Mouse (Mus musculus): ENCODE measurements around the gene Snx8. TPM values are rescaled to one million over a fixed set of nuclear protein-coding genes. Genes with fewer than 3 reads are reported as not detected.

The Snx8 gene
- polyA plus RNA-seq, 1 experiment from 2014 or later, result 26.4 TPM

DNA sequence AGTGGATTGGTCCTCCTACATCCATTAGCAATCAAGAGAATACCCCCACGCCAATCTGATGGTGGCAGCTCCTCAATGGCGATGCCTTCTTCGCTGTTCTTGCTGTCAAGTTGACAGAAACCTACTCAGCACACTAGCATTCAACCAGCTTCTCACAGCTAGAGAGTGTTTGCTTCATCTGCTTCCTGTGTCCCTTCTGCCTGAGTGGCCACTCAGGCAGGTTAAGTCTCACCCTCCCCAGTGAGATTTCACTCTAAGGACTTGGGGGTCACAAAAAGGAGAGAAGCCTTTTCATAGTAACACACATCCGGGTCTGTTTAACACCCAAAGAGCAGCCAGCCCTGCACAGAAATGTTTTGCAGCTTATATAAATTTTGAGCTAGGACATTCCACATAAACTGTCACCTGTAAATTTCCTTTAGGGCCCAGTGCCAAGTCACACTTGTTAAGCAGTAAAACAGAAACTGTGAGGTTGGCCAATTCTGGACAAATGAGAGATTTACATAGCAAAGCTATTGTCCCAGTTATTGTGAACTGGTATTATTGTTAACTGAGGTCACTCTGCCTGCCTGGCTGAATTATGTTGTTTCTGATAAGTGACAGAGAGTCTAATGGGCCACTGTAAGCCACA, 13.7 kb upstream of the Snx8 start:
- Histone ChIP-seq H3K27ac (no peak overlapping the region), H3K4me2 (replicated peaks) (no peak overlapping the region), H3K9me3 (no peaks in the 10 kb centered on the region), H3K4me3 (replicated peaks) (no peak overlapping the region), H3K36me3 (no peaks in the 10 kb centered on the region), H3K4me1 (replicated peaks) (no peaks in the 10 kb centered on the region), H3K27me3 (no peaks in the 10 kb centered on the region), H3K9ac (replicated peaks) (no peak overlapping the region)
- ATAC-seq, result no peak
- 86% methylated on average over 4 of the region's 4 CpGs for WGBS

DNA sequence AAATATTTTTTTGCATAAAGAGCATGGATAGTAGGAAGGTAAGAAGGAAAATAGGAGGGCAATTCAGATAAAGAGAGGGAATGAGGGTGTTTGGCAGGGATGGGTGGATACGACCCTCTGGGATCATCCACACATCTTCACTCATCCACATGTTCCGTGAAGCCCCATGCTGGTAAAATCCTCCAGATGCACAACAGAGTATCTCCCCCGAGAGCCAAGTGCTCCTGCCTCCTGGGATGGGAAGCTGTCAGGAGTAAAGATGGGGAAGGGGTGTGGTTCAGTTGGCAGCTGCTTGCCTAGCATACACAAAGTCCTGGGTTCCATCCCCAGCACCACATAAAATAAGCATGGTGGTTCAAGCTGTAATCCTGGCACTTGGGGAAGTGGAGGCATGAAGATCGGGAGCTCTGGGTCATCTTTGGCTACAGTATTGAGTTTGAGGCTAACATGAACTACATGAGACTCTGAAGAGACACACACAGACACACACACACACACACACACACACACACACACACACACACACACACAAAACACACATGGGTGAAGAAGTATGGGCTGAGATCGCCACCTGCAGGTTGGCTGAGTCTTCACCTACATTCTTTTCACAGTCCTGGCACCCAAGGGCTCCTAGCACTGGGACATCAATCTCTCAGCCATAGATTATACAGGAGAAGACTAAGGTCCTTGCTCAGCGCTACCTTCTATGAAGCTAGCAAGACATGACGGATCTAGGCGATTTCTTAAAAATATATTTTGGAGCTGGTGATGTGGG, 7.3 kb upstream of the Snx8 start:
- 64% methylated on average over 8 of the region's 8 CpGs for WGBS
- no peaks in the 10 kb centered on the region for H3K27me3 ChIP-seq

DNA sequence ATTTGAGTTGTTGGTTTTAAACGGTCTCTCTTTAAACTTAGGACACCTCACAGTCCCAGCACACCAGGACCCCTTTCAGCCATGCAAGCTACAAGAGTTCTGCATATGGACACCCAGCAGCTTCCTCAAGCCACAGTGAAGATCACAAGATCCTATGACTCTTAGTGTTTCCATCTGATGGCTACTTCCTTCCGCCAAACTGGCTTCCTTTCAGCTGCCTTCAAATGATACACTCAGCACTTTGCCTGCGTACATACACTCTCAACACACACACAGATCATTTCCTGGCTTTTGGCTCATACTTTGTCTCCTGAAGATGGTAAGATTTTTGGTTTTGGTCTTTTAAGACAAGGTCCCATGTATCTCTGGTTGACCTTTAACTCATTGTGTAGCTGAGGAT, 3.6 kb upstream of the Snx8 start:
- Histone ChIP-seq H3K4me3 (replicated peaks) (no peak overlapping the region), H3K4me2 (replicated peaks) (no peak overlapping the region), H3K36me3 (no peaks in the 10 kb centered on the region), H3K27me3 (no peaks in the 10 kb centered on the region), H3K4me1 (replicated peaks) (peaks cover 13% of the 10 kb centered on the region), H3K27ac (no peak overlapping the region), H3K9me3 (no peaks in the 10 kb centered on the region), H3K9ac (replicated peaks) (no peak overlapping the region)
- ATAC-seq, result no peak
- WGBS, result 91% methylated on average over 3 of the region's 3 CpGs

More for the DNA sequence above, 7.3 kb upstream of the Snx8 start:
- Histone ChIP-seq H3K9me3 (no peaks in the 10 kb centered on the region), H3K27ac (no peak overlapping the region), H3K4me2 (replicated peaks) (no peak overlapping the region), H3K4me1 (replicated peaks) (no peaks in the 10 kb centered on the region), H3K4me3 (replicated peaks) (no peak overlapping the region), H3K36me3 (no peaks in the 10 kb centered on the region), H3K9ac (replicated peaks) (no peak overlapping the region)
- ATAC-seq, result no peak

DNA sequence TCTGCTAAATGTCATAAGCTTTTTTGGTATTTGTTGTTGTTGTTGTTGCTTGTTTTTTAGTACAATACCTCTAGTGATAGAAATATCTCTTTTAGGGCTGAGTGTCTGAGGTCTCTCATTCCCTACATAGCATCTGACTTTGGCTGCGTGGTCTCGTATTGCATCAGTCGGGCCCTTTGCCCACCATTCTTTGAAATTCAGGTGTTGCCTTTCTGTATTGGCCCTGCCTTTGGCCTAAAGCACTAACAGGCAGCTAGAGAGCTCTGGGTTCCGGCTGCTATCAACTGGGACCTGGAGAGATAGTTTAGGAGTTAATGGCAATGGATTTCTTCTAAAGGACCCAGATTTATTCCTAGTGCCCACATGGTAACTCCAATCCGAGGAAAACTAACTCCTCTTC, 2.9 kb upstream of the Snx8 start:
- Histone ChIP-seq H3K4me3 (replicated peaks) (no peak overlapping the region), H3K36me3 (no peaks in the 10 kb centered on the region), H3K4me1 (replicated peaks) (peaks cover 15% of the 10 kb centered on the region), H3K9me3 (no peaks in the 10 kb centered on the region), H3K27ac (no peak overlapping the region), H3K9ac (replicated peaks) (no peak overlapping the region), H3K27me3 (no peaks in the 10 kb centered on the region), H3K4me2 (replicated peaks) (no peak overlapping the region)
- no peak for ATAC-seq
- 88% methylated on average over 5 of the region's 5 CpGs for WGBS

DNA sequence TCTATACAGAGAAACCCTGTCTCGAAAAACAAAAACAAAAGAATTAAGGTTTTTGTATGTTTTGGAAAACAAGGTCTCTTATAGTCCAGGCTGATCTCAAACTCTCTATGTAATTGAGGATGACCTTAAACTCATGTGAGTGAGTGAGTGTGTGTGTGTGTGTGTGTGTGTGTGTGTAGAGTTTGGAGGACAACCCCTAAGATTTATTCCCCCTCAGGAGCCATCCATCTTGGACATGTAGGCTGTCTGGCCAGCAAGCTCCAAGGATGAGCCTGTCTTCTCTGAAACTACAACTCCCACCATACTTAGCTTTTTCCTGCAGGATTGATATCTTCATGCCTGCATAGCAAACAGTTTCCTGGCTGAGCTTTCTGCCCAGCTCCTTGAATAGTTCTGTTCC, 2.4 kb upstream of the Snx8 start:
- H3K4me3 ChIP-seq (replicated peaks), result no peak overlapping the region
- H3K9ac ChIP-seq (replicated peaks), result no peak overlapping the region
- H3K4me2 ChIP-seq (replicated peaks), result no peak overlapping the region
- no peaks in the 10 kb centered on the region for H3K9me3 ChIP-seq
- H3K27me3 ChIP-seq, result no peaks in the 10 kb centered on the region
- ATAC-seq, result no peak
- 76% methylated on average over 1 of the region's 1 CpGs for WGBS
- peaks cover 15% of the 10 kb centered on the region for H3K4me1 ChIP-seq (replicated peaks)
- no peak overlapping the region for H3K27ac ChIP-seq
- H3K36me3 ChIP-seq, result no peaks in the 10 kb centered on the region

DNA sequence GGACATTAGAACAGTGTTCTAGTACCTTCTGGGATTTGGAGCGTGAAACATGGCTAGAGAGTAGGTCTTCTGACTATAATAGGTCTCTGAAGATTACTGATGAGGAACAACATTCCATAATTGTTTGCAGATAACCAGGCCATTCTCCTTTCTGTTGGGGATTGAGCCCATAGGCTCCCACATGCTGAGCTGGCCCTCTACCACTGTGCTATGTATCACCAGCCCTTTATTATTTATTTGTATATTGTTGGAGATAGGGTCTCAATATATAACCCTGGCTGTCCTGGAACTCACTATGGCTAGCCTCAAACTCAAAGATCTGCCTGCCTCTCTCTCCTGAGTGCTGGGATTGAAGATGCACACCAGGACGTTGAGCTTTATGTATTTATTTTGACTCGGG, 585 bp upstream of the Snx8 start:
- 0 out of 2 replicates have a peak overlapping the region, but pooled peaks have one; percentile 30 for H3K27ac ChIP-seq
- H3K36me3 ChIP-seq, result no peaks in the 10 kb centered on the region
- H3K27me3 ChIP-seq, result no peaks in the 10 kb centered on the region
- peak overlapping the region; percentile 95 for H3K4me2 ChIP-seq (replicated peaks)
- H3K4me3 ChIP-seq (replicated peaks), result peak overlapping the region; percentile 72
- H3K4me1 ChIP-seq (replicated peaks), result peaks cover 15% of the 10 kb centered on the region
- peak; percentile 44 for ATAC-seq
- H3K9ac ChIP-seq (replicated peaks), result peak overlapping the region; percentile 82
- 58% methylated on average over 3 of the region's 3 CpGs for WGBS
- no peaks in the 10 kb centered on the region for H3K9me3 ChIP-seq

DNA sequence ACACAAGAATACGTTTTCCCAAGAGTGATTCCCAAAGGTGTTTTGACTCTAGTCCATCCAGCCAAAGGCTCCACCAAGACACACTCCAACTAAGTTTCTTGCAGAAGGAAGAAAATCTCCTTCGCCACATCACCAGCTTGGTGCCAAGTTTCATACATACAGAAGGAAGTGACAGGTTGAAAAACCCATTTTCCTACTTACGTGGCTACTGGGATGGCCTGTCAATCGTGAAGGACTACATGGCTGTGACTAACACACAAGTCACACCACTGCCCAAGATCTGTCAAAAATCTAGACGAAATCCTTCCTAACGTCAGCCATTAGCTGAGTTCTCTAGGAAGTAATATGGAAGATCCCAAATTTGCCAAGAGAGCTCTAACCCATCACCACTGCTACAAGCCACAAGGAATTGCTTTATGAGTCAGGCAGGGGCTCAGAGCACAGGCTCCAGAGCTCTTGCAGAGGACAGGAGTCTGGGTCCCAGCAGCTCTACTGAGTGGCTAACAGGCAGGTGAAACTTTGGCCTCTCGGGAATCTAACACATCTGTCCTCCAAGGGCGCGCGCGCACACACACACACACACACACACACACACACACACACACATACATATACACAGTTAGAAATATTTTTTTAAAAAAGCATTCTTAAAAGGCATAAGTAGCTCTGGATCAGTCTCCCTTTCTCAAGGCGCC, 1.1 kb downstream of the Snx8 start:
- no peak for ATAC-seq
- Histone ChIP-seq H3K9ac (replicated peaks) (peak overlapping the region; percentile 82), H3K4me3 (replicated peaks) (peak overlapping the region; percentile 72), H3K9me3 (no peaks in the 10 kb centered on the region), H3K36me3 (no peaks in the 10 kb centered on the region), H3K27ac (no peak overlapping the region), H3K4me1 (replicated peaks) (peaks cover 20% of the 10 kb centered on the region), H3K27me3 (no peaks in the 10 kb centered on the region), H3K4me2 (replicated peaks) (peak overlapping the region; percentile 95)
- WGBS, result 82% methylated on average over 12 of the region's 12 CpGs

DNA sequence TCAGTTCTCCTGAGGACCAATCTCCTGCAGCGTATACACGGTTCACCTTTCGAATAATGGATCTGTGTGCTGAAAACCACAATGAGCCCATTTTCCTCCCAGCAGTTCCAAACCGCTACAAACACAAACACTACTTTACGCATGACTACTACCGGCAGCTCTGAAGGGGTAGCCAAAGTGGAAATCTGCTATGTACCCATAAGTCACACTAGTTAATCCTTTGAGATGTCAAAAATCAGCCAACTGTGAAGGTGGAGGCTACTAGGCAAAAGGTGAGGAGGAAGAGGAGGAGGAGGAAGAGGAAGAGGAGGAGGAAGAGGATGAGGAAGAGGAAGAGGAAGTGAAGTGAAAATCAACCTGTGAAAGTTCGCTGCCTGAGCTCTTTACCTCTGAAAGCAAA, 1.8 kb downstream of the Snx8 start:
- Histone ChIP-seq H3K4me2 (replicated peaks) (no peak overlapping the region), H3K4me1 (replicated peaks) (peaks cover 20% of the 10 kb centered on the region), H3K9ac (replicated peaks) (no peak overlapping the region), H3K36me3 (no peaks in the 10 kb centered on the region), H3K4me3 (replicated peaks) (no peak overlapping the region), H3K27me3 (no peaks in the 10 kb centered on the region), H3K27ac (no peak overlapping the region), H3K9me3 (no peaks in the 10 kb centered on the region)
- no peak for ATAC-seq
- 85% methylated on average over 7 of the region's 7 CpGs for WGBS

DNA sequence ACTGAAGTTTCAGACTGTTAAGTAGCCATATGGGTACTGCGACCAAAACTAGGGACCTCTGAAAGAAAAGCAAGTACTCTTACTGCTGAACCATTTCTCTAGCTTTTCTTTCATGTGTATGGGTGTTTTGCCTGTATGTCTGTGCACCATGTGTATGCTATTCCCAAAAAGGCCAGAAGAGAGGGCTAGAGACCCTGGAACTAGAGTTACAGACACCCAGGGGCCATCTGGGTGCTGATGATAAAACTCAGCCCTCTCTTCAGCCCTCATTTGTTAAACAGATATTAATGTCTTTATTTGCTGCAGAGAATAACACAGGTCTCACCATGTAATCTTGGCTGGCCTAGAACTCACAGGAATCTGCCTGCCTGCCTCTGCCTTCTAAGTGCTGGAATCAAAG, 4.6 kb downstream of the Snx8 start:
- H3K4me1 ChIP-seq (replicated peaks), result peaks cover 19% of the 10 kb centered on the region
- no peak overlapping the region for H3K27ac ChIP-seq
- no peaks in the 10 kb centered on the region for H3K9me3 ChIP-seq
- no peak overlapping the region for H3K4me3 ChIP-seq (replicated peaks)
- no peak for ATAC-seq
- H3K9ac ChIP-seq (replicated peaks), result no peak overlapping the region
- WGBS, result 90% methylated on average over 1 of the region's 1 CpGs
- no peaks in the 10 kb centered on the region for H3K36me3 ChIP-seq
- no peak overlapping the region for H3K4me2 ChIP-seq (replicated peaks)
- H3K27me3 ChIP-seq, result no peaks in the 10 kb centered on the region

DNA sequence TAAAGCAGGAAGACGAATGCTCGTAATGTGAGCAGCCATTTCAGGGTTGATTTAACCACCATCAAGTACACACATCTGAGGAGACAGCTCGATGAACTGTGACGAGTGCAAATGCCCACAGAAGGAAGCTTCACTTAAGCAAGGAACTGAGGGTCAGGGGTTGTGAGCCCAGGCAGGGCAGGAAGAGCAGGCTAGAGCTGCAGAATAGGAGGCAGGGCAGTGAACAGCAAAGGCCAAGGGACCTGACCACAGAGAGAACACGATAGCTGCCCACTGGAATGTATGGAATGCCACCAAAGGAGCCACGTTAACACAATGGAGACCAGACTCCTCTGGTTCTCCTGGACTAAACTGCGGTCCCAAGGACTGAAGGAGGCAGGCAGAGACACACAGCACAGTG, 5.5 kb downstream of the Snx8 start:
- Histone ChIP-seq H3K36me3 (no peaks in the 10 kb centered on the region), H3K4me2 (replicated peaks) (no peak overlapping the region), H3K4me3 (replicated peaks) (no peak overlapping the region), H3K27me3 (no peaks in the 10 kb centered on the region), H3K4me1 (replicated peaks) (peaks cover 16% of the 10 kb centered on the region), H3K27ac (no peak overlapping the region), H3K9ac (replicated peaks) (peak overlapping the region; percentile 36; the same call in 1 of the 2 replicates), H3K9me3 (no peaks in the 10 kb centered on the region)
- no peak for ATAC-seq
- WGBS, result 22% methylated on average over 7 of the region's 7 CpGs

DNA sequence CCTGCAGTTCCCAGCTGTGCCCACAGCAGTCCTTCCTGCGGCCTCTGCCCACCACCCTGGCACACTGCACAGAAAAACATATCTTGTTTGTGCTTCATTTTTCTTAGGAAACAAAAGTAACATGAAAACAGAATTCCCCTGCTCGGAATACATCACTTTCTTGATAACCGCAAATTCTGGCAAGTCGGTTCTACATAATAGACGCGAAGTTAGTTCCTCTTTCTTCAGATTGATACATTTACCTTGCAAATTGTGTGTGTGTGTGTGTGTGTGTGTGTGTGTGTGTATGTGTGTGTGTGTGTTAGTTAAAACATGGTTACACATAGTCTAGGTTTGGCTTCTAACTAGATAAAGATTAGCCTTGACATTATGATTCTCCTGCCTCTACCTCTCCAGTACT, 6.4 kb downstream of the Snx8 start:
- Histone ChIP-seq H3K36me3 (no peaks in the 10 kb centered on the region), H3K4me1 (replicated peaks) (peaks cover 7% of the 10 kb centered on the region), H3K4me2 (replicated peaks) (no peak overlapping the region), H3K27me3 (no peaks in the 10 kb centered on the region), H3K27ac (no peak overlapping the region), H3K9ac (replicated peaks) (no peak overlapping the region), H3K4me3 (replicated peaks) (no peak overlapping the region), H3K9me3 (no peaks in the 10 kb centered on the region)
- WGBS, result 96% methylated on average over 6 of the region's 6 CpGs
- ATAC-seq, result no peak

DNA sequence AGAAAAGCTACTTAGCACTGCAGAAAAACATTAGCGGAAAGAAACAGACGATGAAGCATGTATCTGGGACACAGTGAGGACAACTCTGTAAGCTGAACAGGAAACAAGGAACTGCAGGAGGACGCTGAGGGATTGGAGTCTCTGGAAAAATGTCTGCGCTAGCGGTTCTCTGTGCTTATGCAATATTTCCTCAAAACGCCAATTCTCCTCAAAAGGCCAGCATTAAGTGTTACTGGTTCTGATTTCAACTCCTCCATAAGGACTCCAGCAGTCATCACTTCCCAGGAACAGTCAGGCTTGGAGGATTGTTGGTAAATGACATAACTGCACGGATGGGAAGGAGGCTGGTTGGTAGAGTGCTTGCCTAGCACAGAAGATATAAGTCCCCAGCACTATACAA, 7.9 kb downstream of the Snx8 start:
- 92% methylated on average over 7 of the region's 7 CpGs for WGBS
- Histone ChIP-seq H3K9ac (replicated peaks) (no peak overlapping the region), H3K4me1 (replicated peaks) (peaks cover 5% of the 10 kb centered on the region; the same call in 1 of the 2 replicates), H3K4me3 (replicated peaks) (no peak overlapping the region), H3K4me2 (replicated peaks) (no peak overlapping the region), H3K27ac (no peak overlapping the region), H3K9me3 (no peaks in the 10 kb centered on the region), H3K27me3 (no peaks in the 10 kb centered on the region), H3K36me3 (no peaks in the 10 kb centered on the region)
- no peak for ATAC-seq
